Mouse (Mus musculus) cortical plate, adult 2 months (tissue): ENCODE data around the gene Epha6.

Source experiments
- CTCF ChIP-seq: fragments of 200-500 bp; IDR thresholded peaks from 2 replicates; pipeline ENCODE4 v1.5.1; 2011; ENCODE audit warnings: mild to moderate bottlenecking, control low read depth, low read length; ENCODE audit not compliant: insufficient read depth; ENCODE audit errors: extremely low read depth
- POLR2A ChIP-seq: fragments of 200-500 bp; IDR thresholded peaks from 2 replicates; pipeline ENCODE4 v1.6.1; 2011; ENCODE audit warnings: mild to moderate bottlenecking, low read length, control low read depth; ENCODE audit not compliant: insufficient read depth; ENCODE audit errors: extremely low read depth

GRCm38 (mm10) chr16:60509707-60510106 is 95.6 kb downstream of the Epha6 start:
- TF ChIP-seq CTCF: no peak
- no peak for TF ChIP-seq POLR2A
